Mouse (Mus musculus): ENCODE measurements around the gene Gadd45a.

- TF ChIP-seq POLR2A (IDR thresholded peaks at IDR 0.05; ENCODE audit: borderline replicate concordance, extremely low read depth, low read depth, low read length) (no peak), CTCF (IDR thresholded peaks at IDR 0.05; ENCODE audit: insufficient read depth, low read length) (no peak)
Observed at GRCm38 (mm10) chr6:67040904-67041410, 3.7 kb upstream of the Gadd45a start.

Measured in lung, adult 2 months (tissue).